Comparison of ENCODE assay signal across 19 mouse cellular contexts in the genomic region with DNA sequence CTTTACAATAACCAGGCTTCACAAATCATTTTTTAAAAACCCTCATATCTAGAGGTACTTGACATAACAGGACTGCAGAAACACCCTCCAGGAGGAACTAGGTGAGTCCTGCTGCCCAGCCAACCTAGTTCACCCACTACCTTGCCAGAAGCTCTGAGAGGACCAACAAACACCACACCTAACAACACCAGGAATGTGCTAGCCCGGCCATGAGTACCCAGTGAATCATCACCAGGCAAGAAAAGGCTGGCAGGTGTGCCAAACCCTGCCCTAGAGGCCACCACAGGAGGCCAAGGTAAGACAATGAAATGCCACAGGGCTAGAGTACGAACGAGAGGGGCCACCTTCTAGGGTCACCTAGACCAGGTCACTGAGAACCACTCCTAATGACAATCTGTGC. TPM values are rescaled to one million over a fixed set of nuclear protein-coding genes. Genes with fewer than 3 reads are reported as not detected.
DNase-seq lines count a peak whose midpoint lies in the region; ATAC-seq and TF ChIP-seq lines count a peak whose summit lies in the region.
"Had no signal": no experiment of that assay in that cellular context is flagged by ENCODE, and none has a peak within 500 bp of the region (broad histone marks: within the 10 kb centered on the region; RNA-seq: fewer than 3 reads in every experiment).

No protein-coding gene starts in this region.

- H3K9ac ChIP-seq in stomach, postnatal 0 days (ENCODE audit: low read length), result no peak overlapping the region
- H3K9ac ChIP-seq: embryonic facial prominence, embryonic 13.5 days; forebrain, embryonic 12.5 days; heart, embryonic 15.5 days had no signal

- H3K4me1 ChIP-seq in stomach, postnatal 0 days (replicated peaks; ENCODE audit: control insufficient read depth, insufficient read depth), result no peaks in the 10 kb centered on the region
- H3K4me1 ChIP-seq: forebrain, embryonic 12.5 days had no signal

- DNase-seq in lung, adult 18-20 months, result peak; percentile 53 to 78
- DNase-seq in lung, postnatal 4 days, result no peak
- peak; percentile 15 for DNase-seq in ovary, adult 18-20 months (ENCODE audit: low spot score)
- DNase-seq in ovary, postnatal 36 days (ENCODE audit: low spot score), result no peak
- DNase-seq in lung, postnatal 36 days, result peak; percentile 53
- DNase-seq in stomach, postnatal 0 days (ENCODE audit: low spot score), result peak; percentile 51
- DNase-seq: adrenal gland, adult 2 months; adrenal gland, postnatal 25 days; cerebellum, adult 18-20 months; cerebellum, adult 9-11 months; cerebellum, postnatal 36 days; gastrocnemius, postnatal 10 days; heart, adult 18-20 months; heart, postnatal 14 days had no signal

- peak; percentile 81 for ATAC-seq in stomach, postnatal 0 days (ENCODE audit: low FRiP score, low TSS enrichment)
- ATAC-seq: forebrain, embryonic 16.5 days had no signal

- H3K36me3 ChIP-seq in stomach, postnatal 0 days (ENCODE audit: control insufficient read depth, insufficient read depth, low read length), result peaks cover 6% of the 10 kb centered on the region; the same call in 1 of the 2 replicates

- 57% methylated on average over 3 of the region's 3 CpGs for WGBS in stomach, postnatal 0 days

- TF ChIP-seq EP300 in stomach, postnatal 0 days (optimal IDR thresholded peaks at IDR 0.05), result no peak

- H3K4me3 ChIP-seq in stomach, postnatal 0 days (ENCODE audit: low read depth, low read length), result no peak overlapping the region
- H3K4me3 ChIP-seq: embryonic facial prominence, embryonic 13.5 days; forebrain, embryonic 12.5 days; heart, embryonic 15.5 days had no signal

- no peak overlapping the region for H3K27ac ChIP-seq in stomach, postnatal 0 days (replicated peaks)
- H3K27ac ChIP-seq: embryonic facial prominence, embryonic 13.5 days; forebrain, embryonic 12.5 days; heart, embryonic 15.5 days had no signal

- TF ChIP-seq CTCF in stomach, postnatal 0 days (IDR thresholded peaks at IDR 0.05; ENCODE audit: low read depth), result no peak

- no peaks in the 10 kb centered on the region for H3K27me3 ChIP-seq in stomach, postnatal 0 days (ENCODE audit: control insufficient read depth, insufficient read depth, low read length)
- H3K27me3 ChIP-seq: embryonic facial prominence, embryonic 13.5 days; forebrain, embryonic 12.5 days; heart, embryonic 15.5 days had no signal

- no peak overlapping the region for H3K4me2 ChIP-seq in stomach, postnatal 0 days (replicated peaks; ENCODE audit: low read depth)
- H3K4me2 ChIP-seq: embryonic facial prominence, embryonic 13.5 days; forebrain, embryonic 12.5 days; heart, embryonic 11.5 days; heart, embryonic 15.5 days had no signal

- H3K9me3 ChIP-seq in stomach, postnatal 0 days (ENCODE audit: control insufficient read depth, low read length), result no peaks in the 10 kb centered on the region
- H3K9me3 ChIP-seq: embryonic facial prominence, embryonic 13.5 days; forebrain, embryonic 12.5 days; heart, embryonic 15.5 days had no signal

RNA-seq across cellular contexts. Expression of gene Fam213a, which starts 17.4 kb away (rescaled TPM):
- 32.4 and 34.5 TPM in 2 replicates for polyA plus RNA-seq in stomach, postnatal 0 days (2015; fragmentation: Nextera tagmentation; extraction: Ambion mirVana)

RNA-seq across cellular contexts. Expression of gene Tspan14, which starts 29.6 kb away (rescaled TPM):
- 38.1 and 38.8 TPM in 2 replicates for polyA plus RNA-seq in stomach, postnatal 0 days (2015; fragmentation: Nextera tagmentation; extraction: Ambion mirVana)

Comparison
In these comparisons a context has a peak if more than half of its experiments do, and no peak if none do; other contexts are left out.
1. DNase-seq: peak in lung, adult 18-20 months (2 of 2), ovary, adult 18-20 months (single experiment), lung, postnatal 36 days (single experiment) and stomach, postnatal 0 days (single experiment); none in lung, postnatal 4 days (0 of 2) and ovary, postnatal 36 days (single experiment).